Mouse (Mus musculus) spleen, postnatal 10 days (tissue): ENCODE measurements around the gene Sobp.

Experiments used
- DNase-seq, 2 experiments: peaks; one replicate each; pipeline ENCODE4 v3.0.0; 2021 to 2022; ENCODE audit warnings: low spot score in 2 of 2

Gene Sobp

GRCm38 (mm10) chr10:43174326-43175155, at the start of gene Sobp, which contains the start of gene 9030612E09Rik:
TSS of gene Sobp (minus strand) at chr10:43174530.
TSS of gene 9030612E09Rik (plus strand) at chr10:43174704.
- peak; percentile 6 to 16 for DNase-seq

DNA sequence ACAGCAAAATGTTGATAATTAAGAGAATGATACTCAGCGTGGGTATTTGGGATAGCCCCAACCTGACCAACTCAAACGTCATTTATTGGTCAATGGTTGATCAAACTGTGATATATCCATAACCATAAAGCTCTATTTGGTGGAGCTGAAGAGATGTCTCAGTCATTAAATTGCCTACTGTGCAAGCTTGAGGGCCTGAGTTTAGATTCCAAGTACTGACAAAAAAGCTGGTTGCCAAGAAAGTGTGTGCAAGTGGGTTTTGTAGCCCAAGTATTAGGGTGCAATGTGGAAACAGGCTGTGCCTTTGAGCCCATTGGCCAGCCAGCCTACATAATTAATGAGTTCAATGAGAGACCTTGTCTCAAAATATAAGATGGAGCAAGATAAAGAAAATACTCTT, 49.1 kb upstream of the Sobp start:
- no peak for DNase-seq

- peak in 1 of 2 experiments; percentile 56 for DNase-seq
These were observed 47.3 kb upstream of the Sobp start for GRCm38 (mm10) chr10:43221659-43222058.

DNA sequence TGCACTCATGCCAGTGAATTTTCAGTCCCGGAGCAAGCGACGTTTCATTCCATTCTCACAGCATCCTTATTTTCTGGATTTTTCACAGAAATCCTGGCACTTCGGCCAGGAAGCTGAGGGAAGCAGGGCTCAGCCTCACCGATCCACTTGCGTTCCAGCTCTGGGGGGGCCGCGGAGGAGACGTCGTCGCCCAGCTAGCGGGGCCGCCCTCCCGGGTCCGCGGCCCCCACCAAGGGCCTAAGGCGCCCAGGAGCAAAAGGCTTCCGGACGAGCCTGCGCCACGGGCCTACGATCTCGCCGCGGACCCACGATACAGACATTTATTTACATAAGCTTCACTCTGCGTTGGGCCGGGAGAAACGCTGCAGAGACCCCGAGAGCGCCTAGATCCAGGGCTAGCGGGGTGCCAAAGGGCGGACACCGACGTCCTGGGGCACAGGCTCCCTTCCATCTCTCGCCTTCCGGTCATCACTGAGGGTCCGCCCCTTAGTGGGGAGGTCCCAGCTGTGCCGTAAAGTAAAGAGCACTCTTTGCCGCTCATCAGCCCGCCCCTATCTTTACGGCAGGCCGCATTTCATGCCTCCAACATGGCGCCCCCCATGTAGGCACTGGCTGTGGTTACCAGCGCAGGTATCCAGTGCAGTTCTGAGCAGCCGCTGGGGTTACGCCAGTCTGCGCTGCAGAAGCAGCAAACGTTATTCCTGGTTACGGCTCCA, 46.7 kb upstream of the Sobp start, which contains the start of gene Pdss2:
Pdss2 (plus strand) TSS at position 577 of the 716 bp plus-strand sequence.
- peak; percentile 84 to 94 for DNase-seq

DNA sequence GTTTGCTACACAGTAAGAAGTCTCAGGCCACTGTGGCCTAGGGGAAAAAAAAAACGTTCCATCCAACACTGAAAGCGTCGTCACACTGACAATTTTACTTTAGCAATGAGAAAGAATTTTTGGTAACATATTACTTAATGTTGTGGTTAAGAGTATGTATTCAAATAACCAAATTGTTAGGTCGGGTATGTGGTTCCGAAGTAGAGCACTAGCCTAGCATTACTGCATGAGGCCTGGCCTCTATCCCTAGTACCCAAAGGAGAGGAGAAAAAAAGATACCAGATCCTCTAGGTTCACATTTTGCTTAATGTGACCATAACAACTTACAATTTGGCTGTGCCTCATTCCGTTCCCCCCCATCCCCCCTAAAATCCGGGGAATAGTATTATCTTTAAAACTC, 46.1 kb upstream of the Sobp start:
- no peak for DNase-seq

- no peak for DNase-seq
These were observed 43.1 kb upstream of the Sobp start for GRCm38 (mm10) chr10:43217361-43217900.

GRCm38 (mm10) chr10:43211866-43212265, 37.5 kb upstream of the Sobp start:
- peak; percentile 47 to 79 for DNase-seq

- no peak for DNase-seq
These were observed 29.5 kb upstream of the Sobp start for GRCm38 (mm10) chr10:43203865-43204264.

DNA sequence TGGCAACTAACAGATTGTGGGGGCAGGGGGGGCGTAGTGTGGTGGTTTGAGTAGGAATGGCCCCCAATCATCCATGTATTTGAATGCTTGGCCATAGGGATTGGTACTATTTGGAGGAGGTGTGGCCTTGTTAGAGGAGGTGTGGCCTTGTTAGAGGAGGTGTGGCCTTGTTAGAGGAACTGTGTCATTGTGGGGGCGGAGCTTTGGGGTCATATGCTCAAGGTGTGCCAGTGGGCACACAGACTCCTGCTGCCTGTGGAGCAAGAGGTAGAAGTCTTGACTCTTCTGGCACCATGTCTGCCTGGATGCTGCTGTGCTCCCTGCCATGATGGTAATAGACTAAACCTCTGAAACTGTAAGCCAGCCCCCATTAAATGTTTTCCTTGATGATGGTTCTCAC, 25.9 kb upstream of the Sobp start:
- no peak for DNase-seq

DNA sequence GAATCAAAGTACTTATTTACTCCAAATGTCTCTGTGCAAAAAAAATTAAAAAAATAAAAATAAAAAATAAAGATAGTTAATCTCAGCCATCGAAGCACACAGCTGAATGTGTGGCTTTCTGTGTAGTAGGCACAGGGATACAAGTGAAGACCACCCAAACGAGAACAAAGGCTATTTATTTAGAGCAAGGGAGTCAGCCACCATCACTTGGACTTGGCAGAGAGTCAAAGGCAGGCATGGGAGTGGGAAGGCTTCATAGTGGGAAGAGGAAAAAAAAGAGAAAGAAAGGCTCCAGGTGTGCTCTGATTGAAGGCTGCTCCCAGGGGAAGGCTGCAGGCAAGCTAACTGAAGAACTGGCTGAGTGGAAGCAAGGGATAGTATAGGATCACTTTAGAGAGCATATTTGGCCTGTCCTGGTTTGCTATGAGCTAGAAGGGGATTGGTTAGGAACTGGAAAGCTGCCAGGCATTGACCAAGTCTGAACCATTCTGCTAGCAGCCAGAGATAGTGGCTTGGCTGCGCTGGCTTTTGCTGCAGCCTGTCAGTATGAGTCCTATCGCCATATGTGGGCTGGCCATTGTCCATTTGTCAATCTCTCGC, 6.1 kb upstream of the Sobp start:
- no peak for DNase-seq

- DNase-seq: no peak
These were observed 849 bp upstream of the Sobp start for GRCm38 (mm10) chr10:43175156-43175601.

- peak in 1 of 2 experiments; percentile 5 for DNase-seq
These were observed 453 bp downstream of the Sobp start for GRCm38 (mm10) chr10:43173828-43174325.

- peak; percentile 6 to 22 for DNase-seq
These were observed 1.0 kb downstream of the Sobp start for GRCm38 (mm10) chr10:43173141-43173827.

DNA sequence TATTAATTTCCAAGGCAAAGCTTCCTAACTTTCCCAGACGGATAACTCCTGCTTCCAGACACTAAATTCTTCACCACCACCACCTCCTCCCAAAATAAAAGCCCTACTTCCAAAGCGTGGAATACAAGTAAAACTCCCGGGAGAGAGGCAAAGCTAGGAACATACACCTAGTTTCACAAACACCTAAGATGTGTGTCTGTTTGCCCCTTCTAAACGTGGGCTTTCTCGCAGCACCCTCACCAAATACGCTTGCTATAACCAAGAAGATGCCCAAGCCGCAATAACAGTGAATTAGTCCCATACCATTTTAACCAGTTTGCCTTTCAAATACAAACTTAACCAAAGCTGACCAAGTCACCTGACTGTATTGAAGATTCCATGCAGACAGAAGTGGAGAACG, 1.8 kb downstream of the Sobp start:
- DNase-seq: no peak

GRCm38 (mm10) chr10:43172066-43172465, 2.3 kb downstream of the Sobp start:
- DNase-seq: no peak

GRCm38 (mm10) chr10:43171106-43171505, 3.2 kb downstream of the Sobp start:
- no peak for DNase-seq

- DNase-seq: no peak
These were observed 5.5 kb downstream of the Sobp start for GRCm38 (mm10) chr10:43168847-43169246.

GRCm38 (mm10) chr10:43166817-43167216, 7.5 kb downstream of the Sobp start:
- DNase-seq: no peak

GRCm38 (mm10) chr10:43166146-43166545, 8.2 kb downstream of the Sobp start:
- no peak for DNase-seq

DNA sequence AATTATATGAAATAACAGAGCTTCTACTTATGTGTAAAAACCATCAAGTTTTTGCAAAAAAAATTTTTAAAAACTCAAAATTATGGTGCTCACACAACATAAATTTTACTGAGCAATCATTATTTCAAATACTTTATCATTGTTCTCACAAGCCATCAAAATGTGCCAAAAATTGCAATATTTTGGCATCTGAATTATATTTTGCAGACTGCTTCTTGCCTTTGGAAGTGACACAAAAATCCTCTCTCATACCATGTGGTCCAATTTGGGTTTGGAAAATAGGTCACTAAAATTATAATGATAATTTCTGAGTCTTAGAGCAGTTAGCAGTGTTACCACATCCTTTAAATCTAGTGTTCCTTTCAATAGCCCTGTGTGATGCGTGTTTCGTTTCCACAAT, 9.9 kb downstream of the Sobp start:
- DNase-seq: no peak

DNA sequence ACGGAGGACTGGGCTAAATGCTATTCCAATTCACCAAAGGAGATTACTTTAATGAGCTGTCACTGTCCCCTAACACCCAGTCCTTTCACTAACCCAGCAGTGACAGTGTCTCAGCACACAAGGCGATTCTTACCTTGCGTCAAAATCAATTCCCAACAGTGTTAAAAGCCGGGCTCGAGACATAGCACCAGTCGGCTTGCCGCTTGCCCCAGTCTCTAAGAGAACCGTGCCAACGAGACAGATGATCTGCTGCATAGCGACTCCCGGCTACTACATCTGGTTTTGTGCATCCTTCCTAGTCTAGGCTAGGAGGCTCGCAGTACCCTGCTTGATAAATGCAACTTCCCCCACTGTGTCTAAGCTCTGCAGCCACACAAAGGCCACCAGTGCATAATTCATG, 12.0 kb downstream of the Sobp start:
- DNase-seq: no peak
